Mouse (Mus musculus): ENCODE measurements around the gene Fam169b.

Gene Fam169b

GRCm38 (mm10) chr7:68293997-68294789 lies 20.6 kb downstream of the Fam169b start:
- ChIA-PET POLR2A (interaction anchor here in 1 of 4 experiments (0.8 to 1.2 kb wide), 2 partner anchors 9 to 54 kb away, joined by 3 to 8 read pairs; no protein-coding TSS in a partner anchor), CTCF (interaction anchor here in 1 of 4 experiments (0.6 to 1.1 kb wide), 2 partner anchors 8 to 334 kb away, joined by 3 to 5 read pairs; no protein-coding TSS in a partner anchor)

- POLR2A ChIA-PET, result interaction anchor here in 2 of 4 experiments (0.6 to 1.4 kb wide), 7 partner anchors 10 to 167 kb away, joined by 3 to 7 read pairs (median 3); no protein-coding TSS in a partner anchor
Observed at GRCm38 (mm10) chr7:68296487-68296886, 22.8 kb downstream of the Fam169b start.

GRCm38 (mm10) chr7:68298381-68299076 lies 24.9 kb downstream of the Fam169b start:
- ChIA-PET POLR2A (interaction anchor here in 1 of 4 experiments (0.6 to 2.3 kb wide), 3 partner anchors 14 to 485 kb away, joined by 3 to 8 read pairs (median 3); no protein-coding TSS in a partner anchor), CTCF (interaction anchor here in 2 of 4 experiments (0.6 kb wide), 2 partner anchors 72 to 78 kb away, joined by 3 to 4 read pairs; no protein-coding TSS in a partner anchor)

More at GRCm38 (mm10) chr7:68296487-68296886, 22.8 kb downstream of the Fam169b start:
- CTCF ChIA-PET, result interaction anchor here in 1 of 4 experiments (0.6 kb wide), 1 partner anchor 66 kb away, joined by 3 read pairs; no protein-coding TSS in a partner anchor

GRCm38 (mm10) chr7:68301160-68301559 lies 27.5 kb downstream of the Fam169b start:
- CTCF ChIA-PET, result interaction anchor here in 3 of 4 experiments (0.5 to 3.1 kb wide), 8 partner anchors 78 to 1094 kb away, joined by 3 to 30 read pairs (median 7); partner anchors contain the start of gene Synm (in 1 of the 3)
- POLR2A ChIA-PET, result interaction anchor here in 2 of 4 experiments (0.5 to 3.6 kb wide), 13 partner anchors 13 to 579 kb away, joined by 3 to 19 read pairs (median 3); no protein-coding TSS in a partner anchor

- ChIA-PET CTCF (interaction anchor here (0.5 to 3.1 kb wide), 86 partner anchors 8 to 658 kb away, joined by 3 to 30 read pairs (median 3); partner anchors contain the start of genes Igf1r (in 2 of the 4), Synm (in 2 of the 4), Lrrc28 (in 1 of the 4) and Pgpep1l (in 1 of the 4)), POLR2A (interaction anchor here in 2 of 4 experiments (0.6 to 3.6 kb wide), 12 partner anchors 9 to 456 kb away, joined by 3 to 19 read pairs (median 3); partner anchors contain the start of gene Fam169b (in 1 of the 2))
Observed at GRCm38 (mm10) chr7:68302586-68303433, 29.2 kb downstream of the Fam169b start.

- POLR2A ChIA-PET, result interaction anchor here in 1 of 4 experiments (0.7 kb wide), 1 partner anchor 44 kb away, joined by 3 read pairs; no protein-coding TSS in a partner anchor
- CTCF ChIA-PET, result interaction anchor here in 2 of 4 experiments (0.6 to 1.2 kb wide), 3 partner anchors 20 to 599 kb away, joined by 3 to 5 read pairs (median 4); partner anchors contain the start of gene Synm (in 1 of the 2)
Observed at GRCm38 (mm10) chr7:68303685-68304084, 30.0 kb downstream of the Fam169b start.

- ChIA-PET POLR2A (interaction anchor here in 1 of 4 experiments (1.7 kb wide), 1 partner anchor 48 kb away, joined by 3 read pairs; no protein-coding TSS in a partner anchor), CTCF (interaction anchor here in 2 of 4 experiments (0.5 to 0.6 kb wide), 2 partner anchors 154 to 440 kb away, joined by 3 read pairs; no protein-coding TSS in a partner anchor)
Observed at GRCm38 (mm10) chr7:68305781-68306575, 32.3 kb downstream of the Fam169b start.

- POLR2A ChIA-PET, result interaction anchor here in 2 of 4 experiments (0.6 to 1.1 kb wide), 2 partner anchors 20 to 88 kb away, joined by 3 read pairs; no protein-coding TSS in a partner anchor
- CTCF ChIA-PET, result interaction anchor here in 1 of 4 experiments (0.6 kb wide), 1 partner anchor 155 kb away, joined by 3 read pairs; no protein-coding TSS in a partner anchor
Observed at GRCm38 (mm10) chr7:68306756-68307155, 33.1 kb downstream of the Fam169b start.

- ChIA-PET POLR2A (interaction anchor here in 1 of 4 experiments (1.1 kb wide), 1 partner anchor 35 kb away, joined by 3 read pairs; no protein-coding TSS in a partner anchor), CTCF (interaction anchor here in 3 of 4 experiments (0.7 to 1.2 kb wide), 3 partner anchors 9 kb away, joined by 3 read pairs; no protein-coding TSS in a partner anchor)
Observed at GRCm38 (mm10) chr7:68311469-68311868, 37.8 kb downstream of the Fam169b start.

- POLR2A ChIA-PET, result no interaction called here
- CTCF ChIA-PET, result no interaction called here
Observed at GRCm38 (mm10) chr7:68312395-68312794, 38.8 kb downstream of the Fam169b start.

- POLR2A ChIA-PET, result interaction anchor here in 1 of 4 experiments (1.1 kb wide), 1 partner anchor 12 kb away, joined by 3 read pairs; no protein-coding TSS in a partner anchor
- CTCF ChIA-PET, result no interaction called here
Observed at GRCm38 (mm10) chr7:68313038-68313782, 39.6 kb downstream of the Fam169b start.

- ChIA-PET POLR2A (interaction anchor here in 1 of 4 experiments (1.1 kb wide), 1 partner anchor 13 kb away, joined by 3 read pairs; no protein-coding TSS in a partner anchor), CTCF (interaction anchor here in 1 of 4 experiments (1.4 kb wide), 1 partner anchor 12 kb away, joined by 5 read pairs; no protein-coding TSS in a partner anchor)
Observed at GRCm38 (mm10) chr7:68314286-68314685, 40.6 kb downstream of the Fam169b start.

GRCm38 (mm10) chr7:68315068-68315467 lies 41.4 kb downstream of the Fam169b start:
- ChIA-PET CTCF (interaction anchor here in 2 of 4 experiments (0.6 to 1.4 kb wide), 2 partner anchors 12 to 204 kb away, joined by 5 to 20 read pairs; no protein-coding TSS in a partner anchor), POLR2A (no interaction called here)

GRCm38 (mm10) chr7:68318006-68318788 lies 44.6 kb downstream of the Fam169b start:
- POLR2A ChIA-PET, result interaction anchor here in 1 of 4 experiments (0.6 to 1.7 kb wide), 5 partner anchors 39 to 469 kb away, joined by 3 to 5 read pairs (median 4); no protein-coding TSS in a partner anchor
- CTCF ChIA-PET, result interaction anchor here in 3 of 4 experiments (0.6 to 1.9 kb wide), 4 partner anchors 16 to 763 kb away, joined by 3 to 10 read pairs (median 5); no protein-coding TSS in a partner anchor

- CTCF ChIA-PET, result interaction anchor here in 2 of 4 experiments (0.6 to 1.9 kb wide), 2 partner anchors 16 to 119 kb away, joined by 3 to 10 read pairs; no protein-coding TSS in a partner anchor
- POLR2A ChIA-PET, result no interaction called here
Observed at GRCm38 (mm10) chr7:68318979-68319378, 45.3 kb downstream of the Fam169b start.

Measured in embryonic stem cell, embryonic (primary cell).